Mouse (Mus musculus) embryonic facial prominence, embryonic 13.5 days (tissue): ENCODE data around the gene Aplp2. TPM values are rescaled to one million over a fixed set of nuclear protein-coding genes. Genes with fewer than 3 reads are reported as not detected.

Experiments
- ATAC-seq: fragments of 200-750 bp; cut with Nextera tagmentation; 2 replicates; pipeline ENCODE4 v1.8.0; 2017; ENCODE audit warnings: low read depth; ENCODE audit not compliant: insufficient number of reproducible peaks, insufficient read depth, low FRiP score, low TSS enrichment
- H3K27ac ChIP-seq: fragments of 300-500 bp; sonication (generic); 2 replicates; pipeline ENCODE4 v1.5.1; 2015; ENCODE audit warnings: moderate library complexity, mild to moderate bottlenecking, inconsistent platforms
- H3K27me3 ChIP-seq: fragments of 300-500 bp; sonication (generic); 2 replicates; pipeline ENCODE4 v1.6.1; 2015; ENCODE audit warnings: mild to moderate bottlenecking, inconsistent platforms
- H3K36me3 ChIP-seq: fragments of 300-500 bp; sonication (generic); 2 replicates; pipeline ENCODE4 v1.6.1; 2015; ENCODE audit warnings: mild to moderate bottlenecking, inconsistent platforms
- H3K4me1 ChIP-seq: fragments of 300-500 bp; sonication (generic); 2 replicates; pipeline ENCODE4 v1.6.1; 2015; ENCODE audit warnings: inconsistent platforms
- H3K4me2 ChIP-seq: fragments of 300-500 bp; sonication (generic); 2 replicates; pipeline ENCODE4 v1.6.1; 2015; ENCODE audit warnings: moderate library complexity, mild to moderate bottlenecking, inconsistent platforms
- H3K4me3 ChIP-seq: fragments of 300-500 bp; sonication (generic); 2 replicates; pipeline ENCODE4 v1.5.1; 2015; ENCODE audit warnings: mild to moderate bottlenecking, inconsistent platforms
- H3K9ac ChIP-seq: fragments of 300-500 bp; sonication (generic); 2 replicates; pipeline ENCODE4 v1.6.1; 2015; ENCODE audit warnings: mild to moderate bottlenecking, inconsistent platforms
- H3K9me3 ChIP-seq: fragments of 300-500 bp; sonication (generic); 2 replicates; pipeline ENCODE4 v1.6.1; 2016; ENCODE audit warnings: inconsistent platforms
- WGBS: fragments of 180-500 bp; shearing (Covaris S2); methylation state at CpG from one replicate; pipeline ENCODE4 v1.1.7; 2015; ENCODE audit warnings: mixed read lengths; 5-methylcytosine and 5-hydroxymethylcytosine counted together
- polyA plus RNA-seq: library from polyadenylated mRNA; unstranded; fragments of >200 nt; fragmentation: Nextera tagmentation; extraction: Ambion mirVana; gene quantifications from 2 replicates; pipeline ENCODE4 v1.2.1, GENCODE M21; 2015

The Aplp2 gene
- polyA plus RNA-seq, 1 experiment from 2014 or later, result 210 TPM

DNA sequence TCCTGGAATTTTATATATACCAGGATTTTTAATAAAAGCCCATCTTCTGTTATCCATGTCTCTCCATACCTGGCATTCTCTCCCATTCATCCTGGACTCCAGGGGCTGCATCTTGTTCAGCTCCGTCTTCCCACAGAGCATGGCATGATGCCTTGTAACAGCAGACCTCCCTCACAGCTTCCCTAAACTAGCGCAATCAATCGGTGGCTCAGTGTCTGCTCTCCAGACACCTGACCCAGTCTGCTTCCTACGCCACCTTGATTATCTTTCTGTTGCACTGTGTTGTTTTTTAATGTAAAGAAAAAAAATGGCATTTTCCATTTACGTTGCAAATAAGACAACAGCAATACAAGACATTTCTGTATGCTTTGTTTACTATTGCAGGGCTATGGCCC is 32.3 kb upstream of the Aplp2 start:
- H3K4me2 ChIP-seq, result no peak overlapping the region
- ATAC-seq, result no peak
- no peaks in the 10 kb centered on the region for H3K9me3 ChIP-seq
- no peak overlapping the region for H3K4me3 ChIP-seq
- H3K4me1 ChIP-seq, result no peaks in the 10 kb centered on the region
- no peaks in the 10 kb centered on the region for H3K36me3 ChIP-seq
- H3K27ac ChIP-seq, result no peak overlapping the region
- H3K27me3 ChIP-seq, result no peaks in the 10 kb centered on the region
- 73% methylated on average over 5 of the region's 5 CpGs for WGBS
- H3K9ac ChIP-seq, result no peak overlapping the region

- H3K4me3 ChIP-seq, result no peak overlapping the region
- H3K9me3 ChIP-seq, result no peaks in the 10 kb centered on the region
- no peak overlapping the region for H3K4me2 ChIP-seq
- ATAC-seq, result no peak
- no peak overlapping the region for H3K27ac ChIP-seq
- no peak overlapping the region for H3K9ac ChIP-seq
- no peaks in the 10 kb centered on the region for H3K4me1 ChIP-seq
- no peaks in the 10 kb centered on the region for H3K27me3 ChIP-seq
- no peaks in the 10 kb centered on the region for H3K36me3 ChIP-seq
- WGBS, result 69% methylated on average over 18 of the region's 18 CpGs
Measured at GRCm38 (mm10) chr9:31243306-31243938, 31.8 kb upstream of the Aplp2 start.

GRCm38 (mm10) chr9:31241208-31241699 is 29.6 kb upstream of the Aplp2 start:
- H3K9me3 ChIP-seq, result no peaks in the 10 kb centered on the region
- H3K4me2 ChIP-seq, result no peak overlapping the region
- no peaks in the 10 kb centered on the region for H3K4me1 ChIP-seq
- no peaks in the 10 kb centered on the region for H3K36me3 ChIP-seq
- no peak for ATAC-seq
- H3K27ac ChIP-seq, result no peak overlapping the region
- H3K9ac ChIP-seq, result no peak overlapping the region
- H3K4me3 ChIP-seq, result no peak overlapping the region
- no peaks in the 10 kb centered on the region for H3K27me3 ChIP-seq
- WGBS, result 82% methylated on average over 7 of the region's 7 CpGs

DNA sequence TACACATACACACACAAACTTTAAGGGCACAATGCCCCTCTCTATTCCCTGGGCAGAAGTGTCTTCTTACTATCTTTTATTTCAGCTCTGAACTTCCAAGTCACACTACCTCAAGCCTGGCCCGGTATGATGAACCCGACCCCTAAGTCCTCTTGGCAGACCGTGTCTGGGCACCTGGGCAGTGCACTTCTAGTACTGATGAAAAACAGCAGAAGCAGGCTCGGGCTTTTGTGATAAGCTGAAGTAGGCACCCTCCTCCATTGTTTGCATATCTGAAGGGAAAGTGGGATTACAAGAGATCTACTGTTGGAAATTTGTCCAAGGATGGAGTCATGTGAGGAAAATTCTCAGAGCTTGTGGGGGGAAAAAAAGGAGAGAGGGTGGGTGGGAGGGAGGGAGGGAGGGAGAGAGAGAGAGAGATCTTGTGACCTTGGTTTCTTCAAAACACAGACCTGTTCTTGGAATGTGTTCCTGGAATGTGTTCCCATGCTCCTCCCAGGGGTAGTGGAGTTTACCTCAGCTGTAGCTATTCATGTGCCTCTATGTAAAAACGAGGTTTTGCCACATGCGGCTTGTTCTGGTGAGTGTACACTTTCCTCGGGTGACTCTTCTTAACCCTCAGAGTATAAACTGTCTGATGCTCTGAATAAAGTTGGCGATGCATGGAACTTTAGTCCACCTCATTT is 29.1 kb upstream of the Aplp2 start:
- H3K4me2 ChIP-seq, result no peak overlapping the region
- no peak overlapping the region for H3K4me3 ChIP-seq
- no peaks in the 10 kb centered on the region for H3K27me3 ChIP-seq
- H3K9ac ChIP-seq, result no peak overlapping the region
- no peaks in the 10 kb centered on the region for H3K36me3 ChIP-seq
- 84% methylated on average over 8 of the region's 8 CpGs for WGBS
- no peak for ATAC-seq
- H3K27ac ChIP-seq, result no peak overlapping the region
- H3K9me3 ChIP-seq, result no peaks in the 10 kb centered on the region
- H3K4me1 ChIP-seq, result 0 out of 2 replicates have a peak, but pooled peaks cover under 1% of the 10 kb centered on the region

DNA sequence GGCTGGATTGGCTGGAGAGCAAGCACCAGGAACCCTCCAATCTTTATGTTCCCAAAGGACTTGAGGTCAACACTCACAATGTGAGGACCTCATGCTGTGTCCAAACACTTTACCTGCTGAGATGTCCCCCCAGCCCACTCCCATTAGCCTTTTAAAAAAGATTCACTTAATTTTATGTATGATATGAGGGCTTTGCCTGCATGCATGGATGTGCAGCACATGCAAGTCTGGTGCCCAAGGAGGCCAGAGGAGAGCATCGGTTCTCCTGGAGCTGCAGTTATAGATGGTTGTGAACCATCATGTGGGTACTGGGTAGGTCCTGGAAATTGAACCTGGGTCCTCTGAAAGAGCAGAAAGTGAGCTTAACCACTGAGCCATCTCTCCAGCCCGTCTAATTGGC is 27.9 kb upstream of the Aplp2 start:
- no peak overlapping the region for H3K4me3 ChIP-seq
- no peaks in the 10 kb centered on the region for H3K9me3 ChIP-seq
- no peak for ATAC-seq
- H3K36me3 ChIP-seq, result no peaks in the 10 kb centered on the region
- H3K27me3 ChIP-seq, result no peaks in the 10 kb centered on the region
- no peak overlapping the region for H3K9ac ChIP-seq
- H3K4me2 ChIP-seq, result no peak overlapping the region
- H3K4me1 ChIP-seq, result 0 out of 2 replicates have a peak, but pooled peaks cover 7% of the 10 kb centered on the region
- 86% methylated on average over 2 of the region's 2 CpGs for WGBS
- no peak overlapping the region for H3K27ac ChIP-seq

- 85% methylated on average over 2 of the region's 2 CpGs for WGBS
- Histone ChIP-seq H3K4me1 (0 out of 2 replicates have a peak, but pooled peaks cover 7% of the 10 kb centered on the region), H3K36me3 (no peaks in the 10 kb centered on the region), H3K4me3 (no peak overlapping the region), H3K9ac (no peak overlapping the region), H3K9me3 (no peaks in the 10 kb centered on the region), H3K27ac (no peak overlapping the region), H3K4me2 (no peak overlapping the region), H3K27me3 (no peaks in the 10 kb centered on the region)
- ATAC-seq, result no peak
Measured at GRCm38 (mm10) chr9:31238526-31238925, 26.9 kb upstream of the Aplp2 start.

DNA sequence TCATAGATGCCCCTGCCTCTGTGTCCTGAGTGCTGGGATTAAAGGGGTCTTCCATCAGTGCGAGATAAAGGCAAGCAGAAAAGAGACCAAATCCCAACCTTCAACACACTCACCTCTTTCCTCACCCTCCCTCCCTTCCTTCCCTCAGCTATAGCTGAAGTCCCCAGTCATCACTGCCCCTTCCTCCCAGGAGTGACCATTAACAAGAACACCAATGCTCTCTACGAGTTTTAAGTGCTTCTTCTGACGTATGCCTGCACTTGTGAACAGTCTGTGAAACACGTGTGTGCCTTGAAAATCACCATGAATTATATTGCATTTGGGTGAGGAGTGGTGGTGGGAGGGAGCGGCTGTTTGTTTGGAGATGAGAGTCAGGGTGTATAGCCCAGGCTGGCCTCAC is 24.5 kb upstream of the Aplp2 start:
- H3K27ac ChIP-seq, result no peak overlapping the region
- no peaks in the 10 kb centered on the region for H3K36me3 ChIP-seq
- no peak overlapping the region for H3K4me3 ChIP-seq
- ATAC-seq, result no peak
- no peak overlapping the region for H3K4me2 ChIP-seq
- no peak overlapping the region for H3K9ac ChIP-seq
- WGBS, result 76% methylated on average over 5 of the region's 5 CpGs
- H3K4me1 ChIP-seq, result peaks cover 15% of the 10 kb centered on the region
- H3K9me3 ChIP-seq, result no peaks in the 10 kb centered on the region
- no peaks in the 10 kb centered on the region for H3K27me3 ChIP-seq

DNA sequence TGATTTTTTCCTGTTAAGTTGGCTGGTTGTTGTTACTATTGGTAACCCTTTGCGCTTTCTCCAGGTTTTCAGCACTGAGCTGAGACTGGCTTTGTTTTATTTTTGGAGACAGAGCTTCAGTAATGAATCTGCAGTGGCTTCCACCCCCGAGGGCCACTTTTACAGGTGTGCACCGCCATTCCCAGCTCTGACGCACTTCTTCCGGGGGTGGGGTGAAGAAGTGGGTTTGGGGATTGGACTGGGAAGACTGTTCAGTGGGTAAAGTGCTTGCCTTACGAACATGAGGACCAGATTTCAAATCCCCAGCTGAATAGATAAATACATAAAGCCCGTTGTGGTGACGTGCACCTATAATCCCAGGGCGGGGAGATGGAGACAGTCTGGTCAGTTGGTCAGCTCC is 23.9 kb upstream of the Aplp2 start:
- Histone ChIP-seq H3K4me2 (no peak overlapping the region), H3K4me1 (peaks cover 17% of the 10 kb centered on the region), H3K36me3 (no peaks in the 10 kb centered on the region), H3K4me3 (no peak overlapping the region), H3K9me3 (no peaks in the 10 kb centered on the region), H3K27ac (no peak overlapping the region), H3K9ac (no peak overlapping the region), H3K27me3 (no peaks in the 10 kb centered on the region)
- WGBS, result 81% methylated on average over 9 of the region's 9 CpGs
- ATAC-seq, result no peak

GRCm38 (mm10) chr9:31235030-31235429 is 23.4 kb upstream of the Aplp2 start:
- H3K9ac ChIP-seq, result no peak overlapping the region
- WGBS, result 58% methylated on average over 4 of the region's 4 CpGs
- H3K27ac ChIP-seq, result no peak overlapping the region
- peaks cover 17% of the 10 kb centered on the region for H3K4me1 ChIP-seq
- no peaks in the 10 kb centered on the region for H3K36me3 ChIP-seq
- ATAC-seq, result no peak
- no peaks in the 10 kb centered on the region for H3K27me3 ChIP-seq
- H3K4me2 ChIP-seq, result no peak overlapping the region
- no peak overlapping the region for H3K4me3 ChIP-seq
- H3K9me3 ChIP-seq, result no peaks in the 10 kb centered on the region

DNA sequence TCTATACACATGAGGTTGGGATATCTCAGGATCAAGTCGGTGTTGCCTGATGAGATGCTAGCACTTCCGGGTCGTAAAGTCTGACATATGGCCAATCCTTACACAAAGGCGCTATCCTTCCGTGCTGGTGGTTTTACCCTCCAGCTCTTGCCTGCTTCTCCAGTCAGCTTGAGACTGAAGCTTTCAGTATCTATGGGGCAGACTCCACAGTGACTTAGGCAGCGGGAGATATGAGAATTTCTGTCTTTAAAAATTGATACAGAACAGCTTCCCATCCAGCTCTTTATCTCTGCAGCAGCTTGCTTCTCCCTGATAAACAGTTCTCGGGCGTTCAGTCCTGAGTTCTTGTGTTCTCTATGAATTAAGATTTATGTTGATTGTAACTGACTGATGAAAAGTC is 14.9 kb upstream of the Aplp2 start:
- 93% methylated on average over 8 of the region's 8 CpGs for WGBS
- Histone ChIP-seq H3K4me3 (no peak overlapping the region), H3K4me1 (peaks cover 3% of the 10 kb centered on the region), H3K27me3 (no peaks in the 10 kb centered on the region), H3K36me3 (no peaks in the 10 kb centered on the region), H3K9me3 (no peaks in the 10 kb centered on the region), H3K27ac (no peak overlapping the region), H3K4me2 (no peak overlapping the region), H3K9ac (no peak overlapping the region)
- no peak for ATAC-seq

- WGBS, result 83% methylated on average over 11 of the region's 11 CpGs
- no peak overlapping the region for H3K9ac ChIP-seq
- no peak overlapping the region for H3K4me3 ChIP-seq
- no peaks in the 10 kb centered on the region for H3K36me3 ChIP-seq
- no peak overlapping the region for H3K27ac ChIP-seq
- H3K27me3 ChIP-seq, result no peaks in the 10 kb centered on the region
- no peak for ATAC-seq
- no peaks in the 10 kb centered on the region for H3K9me3 ChIP-seq
- H3K4me2 ChIP-seq, result no peak overlapping the region
- 0 out of 2 replicates have a peak, but pooled peaks cover 6% of the 10 kb centered on the region for H3K4me1 ChIP-seq
Measured at GRCm38 (mm10) chr9:31225808-31226207, 14.2 kb upstream of the Aplp2 start.

DNA sequence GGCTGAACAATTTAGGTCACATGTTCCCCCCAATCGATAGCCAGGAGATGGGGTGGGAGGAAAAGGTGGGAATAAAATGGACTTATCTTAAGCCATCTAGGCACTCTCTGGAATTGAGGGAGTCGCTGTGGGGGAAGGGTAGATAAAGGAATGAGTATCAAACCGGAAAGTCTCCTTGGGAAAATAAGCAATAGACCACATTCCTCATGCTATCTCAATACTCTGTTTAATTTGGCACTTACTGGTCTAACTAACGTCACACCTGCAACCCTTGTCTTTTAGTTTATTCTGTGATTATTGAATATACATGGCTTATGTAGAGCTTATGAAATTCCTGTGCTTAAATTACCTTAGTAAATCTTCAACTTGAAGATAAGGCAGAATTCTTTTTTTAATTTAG is 11.9 kb upstream of the Aplp2 start:
- no peak overlapping the region for H3K9ac ChIP-seq
- WGBS, result 83% methylated on average over 4 of the region's 4 CpGs
- H3K27me3 ChIP-seq, result no peaks in the 10 kb centered on the region
- no peak overlapping the region for H3K4me3 ChIP-seq
- ATAC-seq, result no peak
- no peaks in the 10 kb centered on the region for H3K9me3 ChIP-seq
- H3K27ac ChIP-seq, result no peak overlapping the region
- 0 out of 2 replicates have a peak, but pooled peaks cover 3% of the 10 kb centered on the region for H3K4me1 ChIP-seq
- H3K36me3 ChIP-seq, result no peaks in the 10 kb centered on the region
- no peak overlapping the region for H3K4me2 ChIP-seq
